Mouse (Mus musculus): ENCODE results near the gene Cbfa2t2.

DNA sequence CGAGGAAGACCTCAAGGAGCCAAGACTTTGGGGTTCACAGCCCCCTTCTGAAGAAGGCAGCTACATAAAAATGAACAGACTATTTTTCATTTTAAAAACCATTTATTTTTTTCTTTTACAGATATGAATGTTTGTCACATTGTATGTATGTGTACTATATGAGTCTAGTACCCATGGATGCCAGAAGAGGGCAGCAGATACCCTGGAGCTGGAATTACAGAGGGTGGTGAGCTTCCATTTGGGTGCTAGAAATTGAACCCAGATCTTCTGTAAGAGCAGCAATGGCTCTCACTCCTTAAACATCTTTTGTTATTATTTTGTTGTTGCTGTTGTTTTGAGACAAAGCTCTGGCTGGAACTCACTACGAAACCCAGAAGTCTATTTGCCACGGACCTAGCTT lies 10.8 kb upstream of the Cbfa2t2 start:
- TF ChIP-seq POLR2A (IDR thresholded peaks at IDR 0.05; ENCODE audit: borderline replicate concordance, extremely low read depth, low read depth, low read length) (no peak), CTCF (IDR thresholded peaks at IDR 0.05; ENCODE audit: insufficient read depth, low read length) (no peak)

Data from lung, adult 2 months (tissue).